Mouse (Mus musculus): ENCODE data around the gene Asphd1. TPM values are rescaled to one million over a fixed set of nuclear protein-coding genes. Genes with fewer than 3 reads are reported as not detected.
"Not testable (repeated sequence)": the region's sequence is repeated elsewhere in the genome, so short reads cannot be mapped to it uniquely, and the experiment has no call there.

The Asphd1 gene
- total RNA-seq, 2 experiments from 2014 or later, result not detected

GRCm38 (mm10) chr7:126946530-126946929, 2.9 kb downstream of the Asphd1 start:
- intact Hi-C loops (cut with DNase I), result no loop called here
- TF ChIP-seq CTCF (IDR thresholded peaks at IDR 0.05), result peak; percentile 58
- peak; percentile 30 for DNase-seq

GRCm38 (mm10) chr7:126941801-126942200, 7.6 kb downstream of the Asphd1 start:
- no peak for DNase-seq
- no peak for TF ChIP-seq CTCF (IDR thresholded peaks at IDR 0.05)
- intact Hi-C loops (cut with DNase I), result no loop called here
- no peak overlapping the region for H3K4me3 ChIP-seq
- H3K27ac ChIP-seq, result no peak overlapping the region

More at GRCm38 (mm10) chr7:126946530-126946929, 2.9 kb downstream of the Asphd1 start:
- Histone ChIP-seq H3K27ac (no peak overlapping the region), H3K4me3 (no peak overlapping the region)

DNA sequence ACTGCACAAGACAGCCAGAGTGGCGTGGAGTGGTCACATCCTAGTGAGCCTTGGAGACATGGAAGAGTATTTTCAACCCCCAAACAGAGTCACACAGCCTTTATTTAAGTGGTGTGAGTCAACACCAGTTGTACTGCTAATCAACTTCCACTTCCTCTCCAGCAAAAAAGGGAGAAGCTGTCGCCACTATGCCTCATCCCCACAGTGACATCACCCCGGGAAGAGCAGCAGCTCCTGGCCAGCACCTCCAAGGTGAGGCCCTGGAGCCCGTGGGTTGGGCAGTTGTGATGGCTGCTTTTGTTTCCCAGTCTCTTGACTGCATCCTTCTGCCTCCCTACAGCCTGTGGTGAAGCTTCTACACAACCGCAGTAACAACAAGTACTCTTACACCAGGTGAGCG, 8.2 kb downstream of the Asphd1 start:
- Histone ChIP-seq H3K4me3 (no peak overlapping the region), H3K27ac (no peak overlapping the region)
- no peak for DNase-seq
- no peak for TF ChIP-seq CTCF (IDR thresholded peaks at IDR 0.05)
- intact Hi-C loops (cut with DNase I), result no loop called here

DNA sequence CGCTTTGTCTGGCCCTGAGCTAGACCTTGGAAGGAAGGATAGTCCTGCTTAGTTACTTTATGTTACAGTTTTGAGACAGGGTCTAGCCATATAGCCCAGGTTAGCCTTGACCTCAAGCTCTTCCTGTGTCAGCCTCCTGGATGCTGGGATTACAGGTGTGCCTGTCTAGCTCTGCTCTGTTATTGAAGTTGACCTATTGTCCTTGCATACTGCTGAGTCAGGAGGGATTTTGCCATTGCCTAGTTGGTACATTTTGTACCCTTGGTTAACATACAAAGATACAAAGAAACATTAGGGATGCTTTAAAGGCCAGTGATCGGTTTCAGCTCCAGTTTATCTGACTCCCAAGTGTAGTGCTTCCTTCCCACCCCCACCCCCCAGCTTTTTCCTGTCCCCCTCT, 16.7 kb downstream of the Asphd1 start:
- no peak overlapping the region for H3K27ac ChIP-seq
- intact Hi-C loops (cut with DNase I), result no loop called here
- no peak for DNase-seq
- no peak for TF ChIP-seq CTCF (IDR thresholded peaks at IDR 0.05)
- no peak overlapping the region for H3K4me3 ChIP-seq

GRCm38 (mm10) chr7:126929046-126929445, 20.3 kb downstream of the Asphd1 start:
- peak overlapping the region; percentile 98 for H3K4me3 ChIP-seq
- DNase-seq, result no peak
- intact Hi-C loops (cut with DNase I), result loop anchor here (2.0 kb wide), 1 partner anchor 30 kb away; no protein-coding TSS in a partner anchor
- no peak for TF ChIP-seq CTCF (IDR thresholded peaks at IDR 0.05)
- peak overlapping the region; percentile 81 for H3K27ac ChIP-seq

- intact Hi-C loops (cut with DNase I), result loop anchor here (2.0 kb wide), 1 partner anchor 30 kb away; no protein-coding TSS in a partner anchor
Observed at GRCm38 (mm10) chr7:126928384-126929037, 20.9 kb downstream of the Asphd1 start, which contains the start of gene Kctd13. Kctd13 (plus strand) TSS chr7:126928879.

GRCm38 (mm10) chr7:126926299-126926698, 23.1 kb downstream of the Asphd1 start:
- H3K27ac ChIP-seq, result no peak overlapping the region
- DNase-seq, result no peak
- H3K4me3 ChIP-seq, result no peak overlapping the region
- TF ChIP-seq CTCF (IDR thresholded peaks at IDR 0.05), result no peak
- intact Hi-C loops (cut with DNase I), result no loop called here

More at GRCm38 (mm10) chr7:126928384-126929037, 20.9 kb downstream of the Asphd1 start, which contains the start of gene Kctd13:
- Histone ChIP-seq H3K27ac (peak within 1 kb of the TSS; percentile 81), H3K4me3 (peak within 1 kb of the TSS; percentile 98)
- DNase-seq, result peak; percentile 96
- TF ChIP-seq CTCF (IDR thresholded peaks at IDR 0.05), result no peak

- peak overlapping the region; percentile 57 for H3K27ac ChIP-seq
Observed at GRCm38 (mm10) chr7:126923999-126924398, 25.4 kb downstream of the Asphd1 start.

DNA sequence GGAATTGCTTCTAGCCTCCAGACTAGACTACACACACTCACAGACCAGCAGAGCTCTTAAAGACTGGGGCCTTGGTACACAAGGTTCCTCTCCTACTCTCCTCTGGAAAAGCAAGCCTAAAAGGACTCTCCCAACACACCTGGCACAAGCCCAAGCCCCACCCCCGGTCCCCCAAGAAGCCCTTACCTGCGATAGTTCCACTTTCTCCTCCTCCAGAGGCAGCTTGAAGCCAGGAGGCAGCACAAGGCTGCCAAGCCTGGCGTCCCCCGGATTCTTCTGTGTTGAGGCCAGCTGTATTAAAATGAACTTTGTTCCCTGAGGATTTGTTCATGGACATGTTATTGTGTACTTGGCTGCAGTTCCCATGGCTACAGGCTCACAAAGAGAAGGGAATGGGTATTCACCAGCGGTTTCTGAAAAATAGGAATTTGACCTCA, 26.7 kb downstream of the Asphd1 start, which contains the start of gene Tmem219:
Gene Tmem219 (minus strand): TSS at position 294 of the 437 bp plus-strand sequence.
- intact Hi-C loops (cut with DNase I), result no loop called here
- DNase-seq, result peak; percentile 77
- H3K27ac ChIP-seq, result peak within 1 kb of the TSS; percentile 77
- TF ChIP-seq CTCF (IDR thresholded peaks at IDR 0.05), result no peak; the same call in 1 of the 2 replicates
- peak within 1 kb of the TSS; percentile 55 for H3K4me3 ChIP-seq

More at GRCm38 (mm10) chr7:126923999-126924398, 25.4 kb downstream of the Asphd1 start:
- TF ChIP-seq CTCF (IDR thresholded peaks at IDR 0.05), result no peak
- no peak for DNase-seq
- no peak overlapping the region for H3K4me3 ChIP-seq
- intact Hi-C loops (cut with DNase I), result no loop called here

GRCm38 (mm10) chr7:126921563-126921962, 27.8 kb downstream of the Asphd1 start:
- TF ChIP-seq CTCF (IDR thresholded peaks at IDR 0.05), result no peak
- DNase-seq, result no peak
- H3K27ac ChIP-seq, result peak overlapping the region; percentile 77
- intact Hi-C loops (cut with DNase I), result no loop called here
- no peak overlapping the region for H3K4me3 ChIP-seq

GRCm38 (mm10) chr7:126919973-126920372, 29.4 kb downstream of the Asphd1 start:
- no peak for DNase-seq
- Histone ChIP-seq H3K4me3 (no peak overlapping the region), H3K27ac (no peak overlapping the region)
- intact Hi-C loops (cut with DNase I), result no loop called here
- no peak for TF ChIP-seq CTCF (IDR thresholded peaks at IDR 0.05)

GRCm38 (mm10) chr7:126918356-126918755, 31.0 kb downstream of the Asphd1 start:
- DNase-seq; H3K4me3 ChIP-seq; intact Hi-C loops (cut with DNase I); H3K27ac ChIP-seq: not testable (repeated sequence)

DNA sequence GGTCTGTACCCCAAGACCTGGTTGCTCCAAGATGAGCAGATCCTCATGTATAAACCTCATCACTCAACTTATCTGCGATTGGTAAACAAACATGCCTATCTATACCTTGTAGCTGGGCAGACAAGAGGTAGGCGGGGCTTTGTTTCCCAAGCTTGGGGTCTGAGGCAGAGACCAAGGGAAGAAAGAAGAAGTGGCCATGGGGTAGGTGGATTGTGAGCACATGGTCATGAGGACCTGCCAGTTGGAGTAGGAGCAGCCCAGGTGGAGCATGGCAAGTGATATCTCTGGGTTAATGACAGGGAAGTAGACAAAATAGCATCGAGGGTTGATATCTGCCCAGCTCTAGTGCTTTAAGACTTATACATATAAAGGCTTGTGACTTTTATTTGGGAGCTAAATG, 34.5 kb downstream of the Asphd1 start:
- Histone ChIP-seq H3K4me3 (no peak overlapping the region), H3K27ac (no peak overlapping the region)
- no peak for TF ChIP-seq CTCF (IDR thresholded peaks at IDR 0.05)
- intact Hi-C loops (cut with DNase I), result no loop called here
- no peak for DNase-seq

All from gastrocnemius, adult 2 months (tissue).